Mouse (Mus musculus) liver, adult 2 months (tissue): ENCODE data around the gene Epb41l4b. TPM values are rescaled to one million over a fixed set of nuclear protein-coding genes. Genes with fewer than 3 reads are reported as not detected.

Experiments
- DNase-seq: peaks from one replicate; pipeline ENCODE4 v3.0.0-alpha.2; 2011; ENCODE audit warnings: low read depth, low spot score; ENCODE audit errors: extremely low read depth
- H3K27ac ChIP-seq: fragments of 200-500 bp; replicated peaks from 2 replicates; pipeline ENCODE4 v1.5.1; 2012; ENCODE audit warnings: low read depth, mild to moderate bottlenecking, control low read depth, inconsistent platforms, low read length; ENCODE audit not compliant: insufficient read depth
- H3K27me3 ChIP-seq: fragments of 200-500 bp; 2 replicates; pipeline ENCODE4 v1.6.1; 2012; ENCODE audit warnings: mild to moderate bottlenecking, moderate library complexity, low read length, inconsistent platforms; ENCODE audit not compliant: control insufficient read depth, insufficient read depth
- H3K36me3 ChIP-seq: fragments of 200-500 bp; 2 replicates; pipeline ENCODE4 v1.6.1; 2012; ENCODE audit warnings: low read length, inconsistent platforms; ENCODE audit not compliant: control insufficient read depth, insufficient read depth
- H3K4me1 ChIP-seq: fragments of 200-500 bp; 2 replicates; pipeline ENCODE4 v1.6.1; 2011; ENCODE audit warnings: low read length; ENCODE audit not compliant: control insufficient read depth, insufficient read depth
- H3K4me3 ChIP-seq: fragments of 200-500 bp; 2 replicates; pipeline ENCODE4 v1.5.1; 2011; ENCODE audit warnings: low read depth, mild to moderate bottlenecking, control low read depth, low read length, moderate library complexity; ENCODE audit not compliant: insufficient read depth
- H3K79me2 ChIP-seq: fragments of 200-500 bp; 2 replicates; pipeline ENCODE4 v1.6.1; 2012; ENCODE audit warnings: inconsistent platforms, mild to moderate bottlenecking, low read length, moderate library complexity; ENCODE audit not compliant: control insufficient read depth, insufficient read depth
- H3K9ac ChIP-seq: fragments of 200-500 bp; 2 replicates; pipeline ENCODE4 v1.6.1; 2012; ENCODE audit warnings: low read depth, mild to moderate bottlenecking, control low read depth, inconsistent platforms, low read length
- CTCF ChIP-seq: fragments of 200-500 bp; IDR thresholded peaks from 2 replicates; pipeline ENCODE4 v1.5.1; 2011; ENCODE audit warnings: low read depth, low read length, control low read depth
- POLR2A ChIP-seq: fragments of 200-500 bp; IDR thresholded peaks from 2 replicates; pipeline ENCODE4 v1.6.1; 2011; ENCODE audit warnings: low read length, control low read depth; ENCODE audit not compliant: insufficient read depth; ENCODE audit errors: extremely low read depth
- WGBS: fragments of 180-500 bp; shearing (Covaris S2); methylation state at CpG from one replicate; pipeline ENCODE4 v1.1.7; 2018; 5-methylcytosine and 5-hydroxymethylcytosine counted together
- polyA plus RNA-seq: library from polyadenylated mRNA; depleted of rRNA; stranded (reverse); fragments of >200 nt; gene quantifications from 2 replicates; pipeline ENCODE4 v1.2.3, GENCODE M21; 2012
- total RNA-seq: library from RNA; depleted of rRNA; stranded (reverse); fragments of >200 nt; gene quantifications from 2 replicates; pipeline ENCODE4 v1.2.3, GENCODE M21; 2014

Gene Epb41l4b
- total and polyA plus RNA-seq, 2 experiments = 33.9 to 44.7 TPM

DNA sequence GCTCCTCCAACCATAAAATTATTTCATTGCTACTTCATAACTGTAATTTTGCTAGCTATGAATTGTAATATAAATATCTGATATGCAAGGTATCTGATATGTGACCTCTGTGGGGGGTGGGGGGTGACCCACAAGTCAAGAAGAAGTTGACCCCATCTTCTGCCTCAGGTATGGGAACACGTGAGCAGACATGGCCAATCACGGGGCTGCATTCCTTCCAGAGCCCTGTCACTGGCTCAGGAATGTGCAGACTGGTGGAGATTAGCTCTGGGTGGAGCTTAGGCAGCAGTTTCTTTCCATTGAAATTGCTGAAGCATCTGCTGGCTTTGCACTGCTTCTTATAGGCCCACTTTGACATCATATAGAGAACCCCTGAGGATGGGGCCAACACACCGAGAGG lies 4.9 kb upstream of the Epb41l4b start:
- DNase-seq = no peak
- Histone ChIP-seq H3K36me3 (no peaks in the 10 kb centered on the region), H3K79me2 (no peaks in the 10 kb centered on the region), H3K9ac (no peak overlapping the region), H3K27me3 (no peaks in the 10 kb centered on the region), H3K4me1 (0 out of 2 replicates have a peak, but pooled peaks cover 3% of the 10 kb centered on the region), H3K4me3 (no peak overlapping the region), H3K27ac (no peak overlapping the region)
- TF ChIP-seq CTCF = no peak
- TF ChIP-seq POLR2A = no peak
- WGBS = 59% methylated on average over 3 of the region's 3 CpGs

DNA sequence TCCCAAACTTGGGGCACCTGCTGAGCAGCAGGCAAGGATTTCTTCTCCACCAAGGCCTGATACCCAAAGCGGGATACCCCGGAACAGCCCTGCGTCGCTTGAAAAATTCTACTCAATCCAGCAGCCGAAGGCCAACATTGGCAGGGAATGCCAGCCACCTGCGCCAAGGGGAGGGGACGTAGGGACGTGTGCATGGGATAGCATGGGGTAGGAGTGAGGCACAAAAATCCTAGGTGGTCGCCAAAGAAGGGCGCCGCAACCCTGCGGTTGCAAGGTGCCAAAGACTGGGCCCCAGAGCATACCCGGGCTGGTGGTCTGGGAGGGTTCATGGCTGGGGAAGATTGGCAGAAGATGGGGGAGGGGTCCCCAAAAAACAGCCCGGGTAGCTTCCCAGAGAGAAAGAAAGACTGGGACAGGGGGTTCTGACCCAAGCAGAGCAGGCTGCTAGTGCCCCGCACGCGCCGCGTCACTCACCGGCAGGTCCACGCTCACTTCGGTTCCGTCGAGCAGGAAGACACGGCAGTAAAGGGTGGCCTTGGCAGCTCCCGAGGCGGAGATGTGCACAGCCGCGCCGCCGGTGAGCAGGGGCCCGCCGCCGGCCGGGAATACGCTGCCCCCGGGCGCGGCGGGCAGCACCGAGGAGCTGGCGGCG lies 737 bp downstream of the Epb41l4b start:
- H3K79me2 ChIP-seq = peaks cover 2% of the 10 kb centered on the region; the same call in 1 of the 2 replicates
- H3K9ac ChIP-seq = peak overlapping the region; percentile 77
- TF ChIP-seq POLR2A = no peak
- no peak for TF ChIP-seq CTCF
- H3K4me3 ChIP-seq = peak overlapping the region; percentile 68
- peak overlapping the region; percentile 86 for H3K27ac ChIP-seq
- peaks cover 25% of the 10 kb centered on the region for H3K4me1 ChIP-seq
- no peaks in the 10 kb centered on the region for H3K36me3 ChIP-seq
- WGBS = 3% methylated on average over 43 of the region's 43 CpGs
- DNase-seq = peak; percentile 78
- no peaks in the 10 kb centered on the region for H3K27me3 ChIP-seq

- 2% methylated on average over 26 of the region's 26 CpGs for WGBS
- no peaks in the 10 kb centered on the region for H3K27me3 ChIP-seq
Measured at GRCm38 (mm10) chr4:57141908-57142361, 1.3 kb downstream of the Epb41l4b start.

DNA sequence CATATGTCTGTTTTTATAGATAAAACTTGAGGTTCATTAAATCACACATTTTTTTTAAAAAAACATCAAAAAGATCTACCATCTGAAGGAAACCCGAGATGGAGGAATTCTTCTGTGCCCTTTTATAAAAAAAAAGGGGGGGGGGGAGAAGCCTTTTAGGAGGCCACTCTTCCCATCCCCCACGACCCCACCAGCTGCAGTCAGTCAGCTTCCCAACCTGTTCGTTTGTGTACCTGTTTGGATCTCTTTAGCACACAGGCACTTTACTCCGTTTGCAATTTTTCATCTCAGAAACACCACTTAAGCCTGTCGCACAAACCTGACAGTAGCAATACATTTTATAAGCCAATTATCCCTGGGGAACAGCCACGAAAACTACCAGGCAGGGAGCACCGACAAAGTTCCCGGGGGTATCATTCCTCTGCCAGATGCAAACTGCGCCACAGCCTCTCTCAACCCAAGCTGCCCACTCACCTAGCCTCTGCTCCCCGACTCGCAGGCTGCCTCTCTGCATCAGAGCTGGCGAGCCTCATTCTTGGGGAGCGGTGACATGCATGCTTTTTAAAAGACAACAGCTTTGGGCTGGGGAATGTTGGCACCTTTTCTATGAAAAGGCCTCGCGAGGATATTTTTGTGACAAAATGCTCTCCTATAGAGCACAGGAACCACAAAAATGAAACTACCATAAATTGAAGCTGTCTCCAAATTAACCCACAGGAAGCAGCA lies 2.1 kb downstream of the Epb41l4b start:
- H3K36me3 ChIP-seq = no peaks in the 10 kb centered on the region
- peak overlapping the region; percentile 60 for H3K4me3 ChIP-seq
- DNase-seq = peak; percentile 27
- no peak for TF ChIP-seq POLR2A
- no peak for TF ChIP-seq CTCF
- H3K4me1 ChIP-seq = peaks cover 30% of the 10 kb centered on the region
- no peaks in the 10 kb centered on the region for H3K27me3 ChIP-seq
- H3K79me2 ChIP-seq = peaks cover 10% of the 10 kb centered on the region; the same call in 1 of the 2 replicates
- peak overlapping the region; percentile 77 for H3K9ac ChIP-seq
- 15% methylated on average over 15 of the region's 15 CpGs for WGBS
- peak overlapping the region; percentile 86 for H3K27ac ChIP-seq

More at GRCm38 (mm10) chr4:57141908-57142361, 1.3 kb downstream of the Epb41l4b start:
- DNase-seq = peak; percentile 94
- peak overlapping the region; percentile 68 for H3K4me3 ChIP-seq
- H3K27ac ChIP-seq = peak overlapping the region; percentile 86
- peak overlapping the region; percentile 77 for H3K9ac ChIP-seq
- peaks cover 27% of the 10 kb centered on the region for H3K4me1 ChIP-seq
- TF ChIP-seq POLR2A (0 out of 2 replicates have a peak, but pooled peaks have one; percentile 48), CTCF (no peak)
- no peaks in the 10 kb centered on the region for H3K36me3 ChIP-seq
- peaks cover 5% of the 10 kb centered on the region; the same call in 1 of the 2 replicates for H3K79me2 ChIP-seq

DNA sequence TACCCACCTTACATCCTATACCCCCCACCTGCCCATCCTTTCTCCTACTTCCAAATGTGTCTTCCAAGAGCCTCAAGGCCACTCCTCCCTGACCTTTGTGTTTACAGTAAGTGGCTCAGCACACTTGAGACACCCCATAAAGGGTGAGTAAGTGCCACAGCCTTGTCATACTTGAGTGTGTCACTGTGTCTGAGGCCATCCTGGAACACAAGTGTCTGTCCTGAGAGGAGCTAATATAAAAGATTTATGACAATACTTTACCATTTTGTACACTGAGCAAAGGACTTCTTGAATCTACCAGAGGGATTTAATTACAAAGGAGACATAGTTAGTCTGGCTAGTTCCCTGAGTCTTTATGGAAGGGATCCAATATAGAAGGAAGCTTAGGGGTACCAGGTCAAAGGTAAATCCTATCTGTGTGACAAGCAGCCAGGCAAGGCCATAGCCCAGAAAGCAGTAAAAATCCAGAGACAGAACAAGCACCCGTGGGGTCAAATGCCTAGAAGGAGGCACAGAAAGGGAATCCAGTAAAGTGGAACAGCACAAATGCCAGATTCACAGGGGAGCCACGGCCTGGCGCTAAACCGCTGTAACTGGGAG lies 2.9 kb downstream of the Epb41l4b start:
- no peak for TF ChIP-seq CTCF
- TF ChIP-seq POLR2A = no peak
- 23% methylated on average over 4 of the region's 4 CpGs for WGBS
- Histone ChIP-seq H3K27me3 (no peaks in the 10 kb centered on the region), H3K4me1 (peaks cover 34% of the 10 kb centered on the region), H3K4me3 (no peak overlapping the region), H3K79me2 (peaks cover 16% of the 10 kb centered on the region; the same call in 1 of the 2 replicates), H3K36me3 (no peaks in the 10 kb centered on the region), H3K9ac (no peak overlapping the region), H3K27ac (peak overlapping the region; percentile 32)
- DNase-seq = peak; percentile 58
